Mouse (Mus musculus) granulocyte monocyte progenitor cell, adult 5-6 weeks (primary cell): Measurements from ENCODE around the gene Fam131c. TPM values are rescaled to one million over a fixed set of nuclear protein-coding genes. Genes with fewer than 3 reads are reported as not detected.

Experiments used
- ATAC-seq: replicated peaks from 2 replicates; pipeline ENCODE4 v1.8.0; 2016; ENCODE audit warnings: mild to moderate bottlenecking, moderate TSS enrichment, inconsistent platforms; ENCODE audit not compliant: poor library complexity, severe bottlenecking
- total RNA-seq, 2 experiments: library from RNA; stranded (forward) in 1 of 2; stranded (reverse) in 1 of 2; fragments of 200-712, 200-1000 nt in 1 of 2; fragments of >200 nt in 1 of 2; fragmentation: Nextera tagmentation in 1 of 2; gene quantifications; 2 replicates each; pipeline ENCODE4 v1.2.3; 2014 to 2017

Fam131c gene
- total RNA-seq (2014; fragmentation: Nextera tagmentation) (not detected in 2 replicates), total RNA-seq (2017) (not detected in 2 replicates)

DNA sequence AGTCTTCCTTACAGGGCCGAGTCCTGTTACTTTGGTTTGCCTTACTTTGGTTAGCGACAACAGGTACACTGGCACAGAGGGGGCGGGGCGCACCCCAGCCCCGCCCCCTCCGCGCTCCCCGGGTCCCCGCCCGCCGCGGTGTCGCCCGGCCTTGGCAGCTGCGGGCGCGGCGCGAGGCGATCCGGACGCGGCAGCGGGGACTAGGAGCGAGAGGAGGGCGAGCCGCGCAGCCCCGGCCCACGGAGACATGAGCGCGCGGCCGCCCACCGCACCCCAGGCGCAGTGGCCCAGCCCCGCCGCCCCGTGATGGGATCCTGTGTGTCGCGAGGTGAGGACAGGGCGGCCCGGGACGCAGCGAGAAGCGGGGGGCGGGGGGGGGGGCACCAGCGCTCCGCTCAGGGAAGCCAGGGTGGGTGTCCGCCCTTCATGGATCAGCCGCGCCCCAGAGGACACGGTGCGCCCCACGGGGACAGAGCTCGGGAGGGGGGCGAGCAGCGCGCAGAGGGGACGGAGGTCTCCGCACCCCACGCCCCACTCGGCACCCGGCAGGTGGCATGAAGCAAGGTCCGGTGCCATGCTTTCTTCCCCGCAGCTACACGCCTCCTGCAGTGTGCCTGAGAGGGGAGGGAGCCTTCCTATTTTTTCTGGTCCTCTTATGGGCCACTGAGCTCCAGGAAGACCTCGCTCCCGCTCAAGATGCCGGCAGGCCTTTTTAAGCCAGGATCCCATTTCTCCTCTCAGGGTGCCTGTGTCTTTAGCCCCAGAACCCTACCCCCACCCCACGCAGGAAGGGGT, at the start of gene Fam131c:
Gene Fam131c, plus strand, starts transcription at position 224 of the 795 bp plus-strand sequence.
- ATAC-seq: peak; percentile 21; the same call in 1 of the 2 replicates

DNA sequence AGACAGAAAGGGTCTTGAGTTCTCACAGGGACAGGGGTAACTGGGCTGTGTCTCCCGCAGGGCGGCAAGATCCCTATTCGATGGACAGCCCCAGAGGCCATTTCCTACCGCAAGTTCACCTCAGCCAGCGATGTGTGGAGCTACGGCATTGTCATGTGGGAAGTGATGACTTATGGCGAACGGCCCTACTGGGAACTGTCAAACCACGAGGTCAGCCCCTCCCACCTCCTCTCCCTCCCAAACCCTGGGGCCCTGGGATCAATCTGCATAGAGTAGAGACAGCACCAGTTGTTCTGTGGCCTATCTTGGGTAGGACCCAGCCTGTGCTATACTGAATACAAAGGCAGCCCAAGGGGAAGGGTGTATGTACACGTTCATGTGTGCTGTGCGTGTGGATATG, 45.5 kb upstream of the Fam131c start:
- ATAC-seq: peak; percentile 31

DNA sequence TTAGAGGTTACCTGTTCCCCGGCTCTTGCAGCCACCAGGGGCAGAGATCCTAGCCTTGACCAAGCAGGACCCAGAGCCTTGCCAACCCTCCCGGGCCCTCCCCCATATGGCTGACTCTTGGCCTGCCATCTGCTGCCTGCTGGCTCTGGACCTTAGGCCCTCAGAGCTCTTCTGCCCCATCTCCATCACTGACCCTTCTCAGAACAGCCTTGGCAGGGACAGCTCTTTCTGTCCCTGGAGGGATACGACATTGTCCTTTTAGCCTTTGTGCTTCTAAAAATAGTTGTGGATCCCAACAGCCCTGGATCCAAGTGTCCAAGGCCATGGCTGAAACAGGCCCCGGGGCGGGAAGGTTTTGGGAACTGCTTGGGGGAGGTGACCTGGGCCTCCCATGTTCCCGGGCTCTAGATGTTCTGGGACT, 43.2 kb upstream of the Fam131c start:
- no peak for ATAC-seq

DNA sequence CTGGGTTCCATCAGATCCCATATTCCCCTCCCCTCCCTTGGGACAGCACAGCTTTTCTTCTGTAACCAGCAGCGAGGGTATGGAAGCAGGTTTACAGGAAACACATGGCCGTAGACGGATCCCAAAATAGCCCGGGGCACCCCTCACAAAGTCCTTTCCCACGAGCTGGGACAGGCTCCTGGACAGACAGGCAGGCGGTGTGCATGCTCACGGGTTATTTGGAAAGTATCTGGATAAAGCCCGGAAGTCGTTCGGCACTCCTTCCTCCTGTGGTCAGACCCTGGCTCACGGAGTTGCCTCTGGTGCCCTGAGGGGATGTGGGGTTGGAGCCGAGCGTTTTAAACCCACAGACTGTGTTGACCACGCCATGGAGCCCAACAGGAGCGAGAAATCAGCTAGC, 42.4 kb upstream of the Fam131c start:
- ATAC-seq: peak; percentile 66

DNA sequence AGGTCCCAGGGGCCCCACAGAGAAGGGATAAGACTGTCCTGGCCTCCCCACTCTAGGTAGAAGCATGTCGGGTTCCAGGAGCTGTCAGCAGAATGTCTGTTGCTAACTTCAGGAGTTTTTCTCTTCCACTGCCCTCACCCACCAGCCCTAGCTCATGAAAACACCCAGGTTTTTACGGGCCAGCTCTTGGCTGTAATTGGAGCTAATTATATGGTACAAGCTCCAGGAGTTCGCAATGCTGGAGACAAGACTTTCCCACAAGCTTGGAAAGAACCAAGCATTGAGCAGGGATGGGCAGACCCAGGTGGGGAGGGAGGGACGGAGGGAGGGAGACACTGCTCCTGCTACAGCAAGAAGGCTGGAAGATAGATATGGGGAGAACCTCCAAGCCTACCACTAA, 40.9 kb upstream of the Fam131c start:
- no peak for ATAC-seq

DNA sequence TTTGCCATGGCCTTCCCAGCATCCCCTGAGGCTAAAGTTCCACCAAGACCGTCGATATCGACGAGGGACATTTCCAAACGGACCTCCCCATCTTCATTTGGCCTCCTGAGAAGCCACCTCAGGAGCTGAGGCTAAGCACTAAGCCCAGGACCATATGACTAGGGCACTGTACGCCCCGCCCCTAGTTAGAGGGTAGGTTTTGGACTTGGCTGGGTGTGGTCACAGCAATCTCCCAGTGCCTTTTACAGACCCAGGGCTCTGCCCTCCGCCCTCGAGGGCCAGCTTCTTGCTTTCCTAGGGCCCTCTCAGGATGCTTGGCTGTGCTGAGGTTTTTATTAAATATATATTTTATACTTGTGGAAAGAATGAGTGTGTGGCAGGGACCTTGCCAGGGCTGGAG, 39.3 kb upstream of the Fam131c start:
- no peak for ATAC-seq

DNA sequence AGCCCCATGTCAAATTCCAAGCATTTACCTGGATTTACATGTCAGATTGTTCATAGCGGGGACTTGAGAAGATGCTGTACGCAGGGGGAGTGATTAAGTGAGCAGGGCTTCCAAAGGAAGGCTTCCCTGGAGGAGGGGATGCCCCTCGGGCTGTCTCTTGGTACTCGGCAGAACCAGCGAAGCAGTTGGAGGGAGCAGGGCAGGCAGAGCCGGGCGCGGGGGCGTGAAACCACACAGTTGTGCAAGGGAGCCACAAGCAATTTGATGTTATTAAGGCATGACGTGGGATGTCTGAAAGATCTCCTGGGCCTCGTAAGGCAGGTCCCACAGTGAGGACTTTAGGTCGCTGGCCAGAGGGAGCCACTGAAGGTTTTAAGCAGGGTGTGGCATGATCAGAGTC, 38.1 kb upstream of the Fam131c start:
- peak; percentile 61 for ATAC-seq

DNA sequence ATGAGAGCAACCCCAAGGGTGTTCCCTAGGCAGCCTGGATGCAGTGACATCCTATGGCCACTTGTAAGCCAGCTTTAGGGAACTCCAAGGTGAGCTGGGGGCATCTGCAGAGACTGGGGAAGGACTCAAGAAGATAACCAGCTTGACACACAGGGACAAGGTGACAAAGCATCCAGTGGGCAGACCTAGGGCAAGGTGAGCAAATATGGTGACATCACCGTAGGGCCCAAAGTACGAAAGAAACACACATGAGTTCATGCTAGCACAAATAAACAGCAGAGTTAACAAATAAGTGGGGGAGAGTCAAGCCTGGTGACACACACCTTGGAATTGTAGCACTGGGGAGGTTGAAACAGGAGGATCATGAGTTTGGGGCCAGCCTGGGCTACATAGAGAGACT, 36.6 kb upstream of the Fam131c start:
- no peak for ATAC-seq

DNA sequence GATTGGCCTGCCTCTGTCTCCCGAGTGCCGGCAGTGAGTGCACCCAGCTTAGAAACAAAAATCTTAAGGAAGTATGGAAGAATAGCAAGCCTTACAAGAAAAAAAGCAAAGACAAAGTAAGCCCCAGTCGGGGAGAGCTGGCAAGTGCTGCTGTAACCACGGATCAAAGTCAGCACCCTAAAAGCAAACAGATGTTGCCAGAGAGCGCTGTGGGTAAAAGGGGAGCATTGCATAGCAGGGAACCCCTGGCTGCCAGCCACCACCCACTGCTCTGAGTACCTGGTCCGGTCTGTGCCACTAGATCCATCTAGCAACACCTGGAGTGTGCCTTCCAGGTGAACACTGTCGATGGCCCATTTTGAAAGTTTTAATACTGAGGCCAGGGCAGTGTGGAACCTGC, 35.8 kb upstream of the Fam131c start:
- ATAC-seq: no peak

DNA sequence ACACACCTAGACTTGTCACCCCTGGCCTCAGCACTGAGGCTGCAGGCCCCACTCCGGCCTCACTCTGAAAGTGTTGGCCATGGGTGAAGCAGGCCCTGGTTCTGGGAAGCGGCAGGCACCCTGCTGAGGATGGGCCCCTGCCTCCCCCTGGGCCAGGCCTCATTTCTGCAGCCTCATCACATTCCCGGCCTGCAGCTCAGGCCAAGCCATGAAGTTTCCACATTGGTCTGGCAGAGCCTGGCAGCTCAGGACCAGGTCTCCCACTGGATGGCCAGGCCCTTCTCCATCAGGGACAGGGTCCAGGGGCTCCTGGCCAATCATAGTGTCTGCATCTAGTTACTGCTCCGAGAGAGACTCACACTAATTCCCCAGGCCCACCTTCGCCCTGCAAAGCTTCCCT, 33.3 kb upstream of the Fam131c start:
- ATAC-seq: no peak

DNA sequence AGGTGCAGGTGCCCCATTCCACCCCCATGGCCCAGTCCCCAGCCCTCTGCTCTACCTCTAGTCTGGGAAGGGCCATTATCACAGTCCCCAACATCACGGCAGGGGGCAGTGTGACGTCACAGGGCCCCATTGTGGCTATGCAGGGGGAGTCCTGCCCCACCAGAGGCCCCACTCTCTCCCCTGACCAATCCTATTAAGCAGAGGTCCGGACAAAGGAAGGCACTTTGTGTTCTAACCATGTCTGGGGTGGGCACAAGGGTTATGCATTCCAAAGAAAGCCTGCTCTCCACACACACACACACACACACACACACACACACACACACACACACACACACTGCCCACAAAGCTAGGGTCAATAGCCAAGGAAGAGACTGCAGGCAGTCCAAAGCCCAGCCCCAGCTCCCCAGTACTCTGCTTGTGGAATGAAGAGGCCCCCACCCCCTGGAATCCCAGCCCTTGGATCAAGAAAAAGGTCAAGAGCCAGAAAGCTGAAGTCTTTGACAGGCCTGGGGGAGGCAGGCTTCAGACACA, 32.7 kb upstream of the Fam131c start:
- ATAC-seq: no peak

DNA sequence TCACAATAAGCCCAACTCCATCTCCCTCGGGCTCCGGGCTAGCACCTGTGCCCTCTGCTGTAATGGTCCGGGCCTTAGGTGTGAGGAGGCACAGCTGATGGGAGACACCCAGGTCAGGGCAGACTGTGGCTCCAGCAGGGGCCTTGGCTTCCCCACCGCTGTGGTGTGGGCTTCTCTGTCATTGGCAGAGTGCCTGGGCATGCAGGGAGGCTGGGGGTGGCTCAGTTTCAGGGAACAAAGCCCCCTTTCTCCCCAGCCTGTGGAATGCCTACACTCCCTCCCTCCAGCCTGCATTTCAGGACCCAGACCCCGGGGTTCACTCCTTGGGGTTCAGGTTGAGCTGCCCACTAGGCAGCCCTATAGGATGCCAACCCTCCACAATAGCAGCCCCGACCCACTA, 31.8 kb upstream of the Fam131c start:
- ATAC-seq: no peak

DNA sequence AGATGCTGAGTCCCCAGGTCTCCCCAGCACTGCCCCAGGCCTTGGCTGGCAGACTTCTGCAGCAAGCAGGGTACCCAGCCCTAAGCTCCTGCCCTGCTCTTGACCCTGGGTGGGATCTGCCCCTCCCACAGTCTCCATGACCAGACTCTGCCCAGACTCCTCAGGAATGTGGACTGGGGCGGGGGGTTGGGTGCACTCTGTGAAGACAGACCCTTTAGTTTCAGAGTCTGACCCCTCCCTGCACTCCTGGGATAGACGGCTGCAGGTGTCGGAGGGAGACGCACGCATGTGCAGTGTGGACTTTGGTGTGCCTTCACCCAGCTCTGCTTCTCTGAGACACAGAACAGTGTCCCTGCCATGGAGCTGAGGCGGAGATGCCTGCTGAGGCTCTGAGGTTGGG, 30.0 kb upstream of the Fam131c start:
- ATAC-seq: no peak

DNA sequence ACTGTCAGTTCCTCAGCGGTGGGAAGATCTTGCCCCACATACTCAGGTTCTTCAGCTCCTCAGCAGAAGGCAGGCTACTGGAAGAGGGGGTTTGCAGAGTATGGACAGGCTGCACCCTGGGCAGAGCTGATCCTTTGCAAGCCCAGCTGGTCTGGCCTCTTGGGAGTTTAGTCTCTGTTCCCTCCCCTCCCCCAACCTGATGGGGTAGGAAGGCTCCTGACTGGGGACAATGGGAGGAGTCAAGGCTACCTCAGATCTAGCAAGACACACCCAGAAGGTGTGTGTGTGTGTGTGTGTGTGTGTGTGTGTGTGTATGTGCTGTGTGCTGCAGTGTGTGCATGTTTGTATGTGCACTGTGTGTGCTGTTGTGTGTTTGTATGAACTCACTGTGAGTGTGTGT, 29.2 kb upstream of the Fam131c start:
- no peak for ATAC-seq

DNA sequence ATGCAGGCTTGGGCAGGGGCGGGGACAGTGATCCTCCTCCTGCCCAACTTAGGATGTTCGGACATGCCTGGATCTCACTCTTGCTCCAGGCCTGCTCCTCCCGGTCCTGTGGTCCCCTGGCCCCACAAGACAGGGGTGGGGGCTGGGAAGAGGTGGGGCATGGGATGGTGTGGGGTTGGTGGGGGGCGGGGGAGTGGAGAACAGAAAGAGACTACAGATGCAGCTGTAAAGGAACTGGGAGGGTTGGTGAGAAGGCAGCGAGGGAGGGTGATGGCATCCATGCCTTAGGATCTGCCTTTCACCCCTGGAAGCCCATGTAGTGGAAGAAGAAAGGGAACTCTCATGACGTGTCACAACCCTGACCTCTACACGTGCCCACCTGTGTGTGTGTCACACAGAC, 26.5 kb upstream of the Fam131c start:
- ATAC-seq: no peak

DNA sequence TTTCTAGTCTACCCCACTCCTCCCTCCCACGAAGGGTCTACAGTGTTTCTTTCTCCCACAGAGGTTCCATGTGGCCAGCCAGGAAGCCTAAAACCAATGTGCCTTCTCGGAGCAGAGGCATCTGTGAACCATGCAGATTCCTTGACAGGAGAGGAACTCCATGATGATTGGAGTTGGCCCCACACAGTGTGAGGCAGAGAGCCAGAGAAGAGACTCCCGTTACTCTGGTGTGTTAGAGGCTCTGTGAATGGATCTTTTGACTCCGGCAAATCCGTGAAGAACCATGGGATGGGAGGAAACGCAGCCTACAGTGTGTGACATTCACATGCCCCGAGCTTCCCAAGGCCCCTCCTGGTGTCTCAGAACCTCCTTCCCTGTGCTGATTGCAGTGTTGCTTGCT, 24.5 kb upstream of the Fam131c start:
- ATAC-seq: no peak

DNA sequence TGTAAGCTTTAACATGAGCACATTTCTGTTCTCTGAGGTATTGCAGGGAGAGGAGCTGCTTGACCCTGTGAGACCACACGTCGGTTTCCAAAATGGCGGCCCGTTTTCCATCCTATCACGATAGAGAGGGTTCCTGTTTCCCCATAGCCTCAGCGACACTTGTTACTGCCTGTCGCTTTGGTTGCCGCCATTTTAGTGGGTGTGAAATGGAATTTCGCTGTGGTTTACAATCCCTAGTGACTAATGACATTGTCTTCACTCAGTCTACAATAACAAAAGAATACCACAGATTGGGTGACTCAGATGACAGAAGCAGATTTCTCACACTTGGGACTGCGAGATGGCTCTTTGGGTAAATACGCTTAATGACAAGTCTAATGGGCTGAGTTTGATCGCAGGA, 22.8 kb upstream of the Fam131c start:
- ATAC-seq: no peak

DNA sequence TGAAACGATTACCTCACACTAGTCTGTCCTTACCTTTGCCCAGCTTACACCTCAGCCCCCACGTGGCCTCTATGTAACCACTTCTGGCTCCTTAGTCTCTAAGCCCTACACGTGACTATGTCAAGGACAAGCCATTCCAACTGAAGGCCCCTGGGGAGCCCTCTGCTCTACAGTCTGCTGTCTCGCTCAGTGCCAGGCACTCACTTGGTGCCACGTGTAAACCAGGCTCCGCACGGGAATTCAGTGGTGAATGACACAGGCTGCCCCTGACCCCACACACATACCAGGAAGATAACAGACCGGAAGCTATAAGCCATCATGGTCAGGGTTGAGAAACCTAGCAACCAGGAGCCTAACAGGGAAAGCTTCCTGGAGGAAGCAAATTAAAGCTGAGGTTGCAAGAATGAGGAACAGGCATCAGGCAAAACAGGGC, 20.6 kb upstream of the Fam131c start:
- ATAC-seq: peak; percentile 83

DNA sequence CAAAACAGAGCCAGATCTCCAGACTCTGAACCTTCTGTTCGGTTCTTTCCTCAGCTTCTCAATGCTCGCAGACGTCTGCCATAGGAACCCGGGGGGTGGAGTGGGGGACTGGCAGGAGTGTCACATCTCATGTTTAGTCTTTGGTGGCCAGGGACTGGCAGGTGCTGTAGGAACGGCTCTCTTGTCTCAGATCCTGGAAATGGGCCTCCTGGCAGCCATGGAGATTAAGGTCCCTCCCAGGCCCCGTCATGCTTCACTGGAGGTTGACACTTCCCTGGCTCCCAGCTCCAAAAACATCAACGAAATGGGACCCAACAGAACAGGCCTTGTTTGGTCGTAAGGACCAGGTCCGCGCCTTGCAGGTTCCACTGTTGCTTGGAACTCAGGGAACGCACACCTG, 19.4 kb upstream of the Fam131c start:
- no peak for ATAC-seq

DNA sequence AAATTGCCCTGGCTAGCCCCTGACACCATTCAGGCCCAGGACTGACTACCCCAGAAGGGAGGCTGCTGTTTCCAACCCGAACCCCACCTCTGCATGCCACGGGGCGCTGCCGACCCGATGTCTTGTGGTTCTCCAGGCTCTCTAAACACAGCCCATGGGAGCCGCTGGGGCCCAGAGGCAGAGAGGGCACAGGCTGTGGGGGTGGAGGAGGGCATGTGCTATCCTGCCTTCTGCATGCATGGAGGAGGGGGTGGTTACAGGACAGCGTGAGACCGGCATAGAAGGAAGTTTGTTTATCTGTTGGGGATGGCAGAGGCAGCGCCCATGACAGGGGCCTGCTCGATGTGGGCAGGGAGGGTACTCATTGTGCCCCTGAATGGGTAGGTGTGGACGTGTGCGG, 18.0 kb upstream of the Fam131c start:
- no peak for ATAC-seq

DNA sequence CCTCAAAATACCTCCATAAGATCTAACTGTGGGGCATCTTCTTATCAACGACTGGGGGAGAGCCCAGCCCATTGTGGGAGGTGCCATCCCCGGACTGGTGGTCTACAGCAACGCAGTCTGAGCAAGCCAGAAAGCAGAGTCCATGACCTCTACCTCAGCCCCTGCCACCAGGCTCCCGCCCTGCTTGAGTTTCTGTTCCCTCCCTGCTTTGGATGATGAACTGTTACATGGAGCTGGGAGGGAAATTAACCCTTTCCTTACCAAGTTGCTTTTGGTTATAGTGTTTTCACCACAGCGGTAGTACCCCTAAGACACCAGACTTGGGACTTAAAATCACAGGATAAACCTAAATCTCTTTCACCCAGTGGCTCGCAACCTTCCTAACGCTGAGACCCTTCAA, 16.0 kb upstream of the Fam131c start:
- no peak for ATAC-seq

DNA sequence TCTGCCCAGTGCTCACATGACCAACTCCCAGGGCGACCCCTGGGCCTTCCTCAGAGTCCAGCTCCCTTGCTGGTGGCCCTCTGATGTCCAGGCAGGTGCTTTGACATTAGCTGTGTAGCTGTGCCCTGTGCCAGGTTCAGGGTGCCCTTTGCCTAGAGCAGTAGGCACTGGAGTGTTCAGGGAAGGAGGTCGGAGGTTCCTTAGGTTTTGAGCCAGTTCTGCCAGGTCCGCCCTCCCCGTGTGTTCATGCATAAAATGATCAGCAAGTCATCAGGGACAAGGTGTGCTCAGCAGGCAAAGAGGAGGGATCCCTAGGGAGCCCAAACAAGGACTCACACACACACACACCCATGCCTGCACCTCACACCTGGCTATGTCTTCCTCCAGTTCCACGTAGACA, 15.0 kb upstream of the Fam131c start:
- no peak for ATAC-seq
